Mouse (Mus musculus): ENCODE data around the gene Rspry1. TPM values are rescaled to one million over a fixed set of nuclear protein-coding genes. Genes with fewer than 3 reads are reported as not detected.
A peak's percentile ranks its signal among the peaks of the same experiment; 100 is the strongest.

Rspry1 gene
- polyA plus RNA-seq, 1 experiment from 2014 or later: 40.1 TPM

GRCm38 (mm10) chr8:94682732-94683524 lies 81.2 kb downstream of the Rspry1 start:
- DNase-seq (ENCODE audit: low spot score): no peak

- no peak for DNase-seq (ENCODE audit: low spot score)
These were observed 82.5 kb downstream of the Rspry1 start for GRCm38 (mm10) chr8:94684287-94684686.

GRCm38 (mm10) chr8:94685953-94686352 lies 84.2 kb downstream of the Rspry1 start:
- no peak for DNase-seq (ENCODE audit: low spot score)

GRCm38 (mm10) chr8:94694701-94695100 lies 93.0 kb downstream of the Rspry1 start:
- no peak for DNase-seq (ENCODE audit: low spot score)

- no peak for DNase-seq (ENCODE audit: low spot score)
These were observed 93.7 kb downstream of the Rspry1 start for GRCm38 (mm10) chr8:94695341-94695993.

- peak; percentile 44 for DNase-seq (ENCODE audit: low spot score)
These were observed 94.3 kb downstream of the Rspry1 start, which contains the start of gene Pllp for GRCm38 (mm10) chr8:94695994-94696384. TSS of gene Pllp (minus strand) at chr8:94696278.

GRCm38 (mm10) chr8:94696566-94696965 lies 94.8 kb downstream of the Rspry1 start:
- no peak for DNase-seq (ENCODE audit: low spot score)

- DNase-seq (ENCODE audit: low spot score): no peak
These were observed 96.2 kb downstream of the Rspry1 start for GRCm38 (mm10) chr8:94697956-94698355.

GRCm38 (mm10) chr8:94699366-94699765 lies 97.6 kb downstream of the Rspry1 start:
- DNase-seq (ENCODE audit: low spot score): no peak

- no peak for DNase-seq (ENCODE audit: low spot score)
These were observed 98.7 kb downstream of the Rspry1 start for GRCm38 (mm10) chr8:94700421-94700935.

- no peak for DNase-seq (ENCODE audit: low spot score)
These were observed 100.4 kb downstream of the Rspry1 start for GRCm38 (mm10) chr8:94702156-94702555.

GRCm38 (mm10) chr8:94702844-94703813 lies 101.4 kb downstream of the Rspry1 start:
- peak; percentile 79 for DNase-seq (ENCODE audit: low spot score)

- peak; percentile 98 for DNase-seq (ENCODE audit: low spot score)
These were observed 102.4 kb downstream of the Rspry1 start for GRCm38 (mm10) chr8:94703972-94704668.

- DNase-seq (ENCODE audit: low spot score): no peak
These were observed 102.9 kb downstream of the Rspry1 start for GRCm38 (mm10) chr8:94704669-94704984.

- DNase-seq (ENCODE audit: low spot score): no peak
These were observed 104.0 kb downstream of the Rspry1 start for GRCm38 (mm10) chr8:94705581-94706245.

GRCm38 (mm10) chr8:94706732-94707395 lies 105.1 kb downstream of the Rspry1 start:
- DNase-seq (ENCODE audit: low spot score): no peak

All from thymus, postnatal 0 days (tissue).